Mouse (Mus musculus) embryonic fibroblast, embryonic 13.5 days (primary cell): ENCODE measurements around the gene Gmds.

Experiments
- CTCF ChIP-seq: IDR thresholded peaks from 2 replicates; pipeline ENCODE4 v1.5.1; 2011; ENCODE audit warnings: mild to moderate bottlenecking, control low read depth, low read length, moderate library complexity, borderline replicate concordance; ENCODE audit not compliant: insufficient read depth
- POLR2A ChIP-seq: IDR thresholded peaks from 2 replicates; pipeline ENCODE4 v1.6.1; 2011; ENCODE audit warnings: low read depth, mild to moderate bottlenecking, control low read depth, low read length, moderate library complexity

DNA sequence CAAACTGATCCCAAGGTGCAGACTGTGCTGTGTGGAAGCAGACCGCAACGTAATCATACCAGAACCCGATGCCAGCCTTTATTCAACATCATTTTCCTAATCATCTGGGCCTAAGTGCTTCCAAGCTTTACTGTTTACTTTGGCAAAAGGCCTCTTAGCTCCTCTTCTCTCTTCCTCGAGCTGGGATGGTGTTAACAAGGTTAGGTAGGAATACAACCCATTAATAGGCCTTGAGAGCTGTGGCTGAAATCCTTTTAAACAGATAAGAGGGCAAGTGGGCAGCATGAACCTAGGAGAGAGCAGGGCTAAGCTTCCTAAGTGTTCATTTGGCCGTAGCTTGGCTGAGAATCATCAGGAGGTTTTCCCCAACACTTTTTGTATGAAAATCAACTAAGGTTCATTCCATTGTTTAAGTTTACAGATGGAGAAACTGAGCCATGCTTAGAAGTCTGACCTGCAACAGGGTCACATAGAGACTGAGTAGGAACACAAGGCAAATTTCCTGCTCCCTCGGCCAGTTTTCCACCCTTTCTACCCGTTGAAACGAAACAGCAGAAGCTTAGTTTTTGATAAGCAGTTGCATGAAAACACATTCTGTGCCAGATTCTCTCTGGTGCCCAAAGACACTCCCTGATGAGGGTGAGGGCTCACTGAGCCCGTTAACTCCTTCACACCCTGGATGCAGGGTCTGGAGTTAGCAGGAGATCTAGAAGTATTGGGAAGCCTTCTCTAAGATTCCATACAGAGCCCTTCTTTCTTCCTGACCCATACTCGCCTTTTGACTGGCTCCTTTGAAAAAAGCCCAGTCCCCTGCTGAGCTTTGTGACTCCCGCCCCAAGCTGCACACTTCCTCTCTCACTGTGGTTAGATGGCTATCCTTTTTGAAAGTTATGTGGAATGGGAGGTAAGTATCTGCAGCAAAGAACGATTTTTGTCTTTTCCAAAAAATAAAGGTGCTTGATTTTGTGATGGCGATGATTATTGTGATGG is 379.9 kb downstream of the Gmds start:
- TF ChIP-seq CTCF (no peak), POLR2A (no peak)
